Mouse (Mus musculus) C2C12 (cell line): ENCODE data around the gene Uqcr10.

ENCODE experiments used
- CEBPB ChIP-seq: IDR thresholded peaks from one replicate; pipeline ENCODE4 v1.6.1; 2011; ENCODE audit warnings: low read depth, mild to moderate bottlenecking, control low read depth, moderate library complexity
- CTCF ChIP-seq: IDR thresholded peaks from one replicate; pipeline ENCODE4 v1.5.1; 2011; ENCODE audit not compliant: control insufficient read depth, insufficient read depth, insufficient read length
- FOSL1 ChIP-seq: IDR thresholded peaks from one replicate; pipeline ENCODE4 v1.8.0; 2011; ENCODE audit warnings: mild to moderate bottlenecking, low read length; ENCODE audit not compliant: poor library complexity, insufficient read depth, severe bottlenecking
- MAX ChIP-seq: IDR thresholded peaks from one replicate; pipeline ENCODE4 v1.6.1; 2011; ENCODE audit warnings: mild to moderate bottlenecking, control low read depth
- MYOG ChIP-seq: IDR thresholded peaks from one replicate; pipeline ENCODE4 v1.6.1; 2011; ENCODE audit not compliant: control insufficient read depth, insufficient read length; ENCODE audit errors: extremely low read depth
- USF1 ChIP-seq: IDR thresholded peaks from one replicate; pipeline ENCODE4 v1.6.1; 2011; ENCODE audit warnings: low read depth, mild to moderate bottlenecking, control low read depth, moderate library complexity

DNA sequence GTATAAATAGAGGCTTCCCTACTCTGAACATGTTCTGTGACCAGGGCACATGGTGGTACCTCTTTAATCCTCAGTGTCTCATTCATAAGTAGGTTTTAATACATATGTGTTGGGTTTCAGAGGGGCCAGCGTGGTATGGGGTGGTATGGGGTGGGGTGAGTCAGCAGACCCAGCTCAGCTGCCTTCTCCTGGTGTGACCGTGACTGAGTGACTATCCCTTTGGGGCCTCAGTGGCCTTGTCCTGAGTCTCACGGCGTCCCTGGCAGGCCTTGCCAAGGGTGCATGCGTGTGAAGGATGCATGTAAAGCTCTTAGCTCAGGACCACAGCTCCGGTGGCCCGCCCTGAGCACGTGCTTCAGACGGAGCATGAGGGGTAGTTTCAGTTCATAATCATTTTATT, 15.8 kb upstream of the Uqcr10 start:
- TF ChIP-seq CTCF (no peak), MYOG (no peak), FOSL1 (no peak), MAX (no peak), CEBPB (no peak), USF1 (no peak)
